Mouse (Mus musculus): ENCODE measurements around the gene C1qtnf12.

DNA sequence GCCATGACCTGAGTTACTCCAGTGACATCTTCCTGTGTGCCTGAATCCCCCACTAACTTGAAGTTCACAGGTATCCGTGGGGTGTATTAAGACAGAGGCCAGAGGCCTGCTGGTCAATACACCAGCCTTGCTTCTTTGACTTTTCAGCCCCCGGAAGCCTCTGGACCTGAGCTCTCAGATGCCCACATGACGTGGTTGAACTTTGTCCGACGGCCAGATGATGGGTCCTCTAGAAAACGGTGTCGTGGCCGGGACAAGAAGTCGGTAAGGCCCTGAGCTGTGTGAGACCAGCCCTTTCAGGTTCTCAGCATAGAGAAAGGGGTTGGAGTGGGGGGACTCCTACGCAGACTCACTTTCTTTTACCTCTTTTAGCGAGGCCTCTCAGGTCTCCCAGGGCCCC, 2.3 kb downstream of the C1qtnf12 start:
- TF ChIP-seq CTCF (IDR thresholded peaks at IDR 0.05; ENCODE audit: insufficient read depth, low read length) (no peak), POLR2A (IDR thresholded peaks at IDR 0.05; ENCODE audit: borderline replicate concordance, extremely low read depth, low read depth, low read length) (no peak)

Data from lung, adult 2 months (tissue).